Mouse (Mus musculus) cerebellum, adult 11-12 months (tissue): ENCODE measurements at regions not wholly inside any gene's neighbourhood (a gene's known extent, or its start where the extent isn't known, plus 50 kb on each side); places are given as distances from the start of the nearest gene placed in this dataset.
A peak's percentile ranks its signal among the peaks of the same experiment; 100 is the strongest.

Experiments
- DNase-seq: peaks from one replicate; pipeline ENCODE4 v3.0.0; 2022

DNA sequence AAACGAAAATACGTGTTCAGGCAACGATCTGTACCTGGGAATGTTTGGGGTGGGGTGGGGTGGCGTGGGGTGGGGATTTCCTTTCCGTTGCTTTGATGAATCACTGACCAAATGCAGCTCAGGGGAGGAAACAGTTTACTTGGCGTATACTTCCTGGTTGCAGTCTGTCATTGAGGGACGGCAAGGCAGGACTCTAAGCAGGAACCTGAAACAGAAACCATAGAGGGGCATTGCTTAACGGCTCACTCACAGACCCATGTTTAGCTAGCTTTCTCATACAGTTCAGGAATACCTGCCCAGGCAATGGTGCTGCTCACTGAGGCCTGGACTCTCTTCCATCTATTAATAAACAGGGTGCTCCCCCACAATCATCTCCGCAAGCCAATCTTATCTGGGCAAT, 55.1 kb upstream of the Smox start:
- DNase-seq: no peak

GRCm38 (mm10) chr2:131430474-131430873, 60.8 kb upstream of the Smox start:
- no peak for DNase-seq

DNA sequence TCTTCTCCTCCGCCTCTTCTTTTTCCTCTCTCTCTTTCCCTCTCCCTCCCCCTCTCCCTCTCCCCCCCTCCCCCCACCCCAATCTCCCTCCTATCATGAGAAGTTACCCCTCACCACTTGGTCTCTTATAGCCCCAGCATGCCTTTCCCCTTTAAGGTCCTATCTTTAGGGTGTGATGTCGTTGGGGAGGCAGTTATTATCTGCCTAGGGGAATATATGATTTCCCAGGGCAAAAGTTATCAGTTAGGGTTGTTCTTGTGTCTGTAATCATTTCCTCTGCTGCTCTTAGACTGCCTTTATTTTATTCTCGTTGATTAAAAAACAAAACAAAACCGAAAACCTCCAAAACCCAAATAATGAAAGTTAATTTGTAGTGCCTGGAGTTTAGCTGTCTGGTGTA, 63.2 kb upstream of the Smox start:
- no peak for DNase-seq

DNA sequence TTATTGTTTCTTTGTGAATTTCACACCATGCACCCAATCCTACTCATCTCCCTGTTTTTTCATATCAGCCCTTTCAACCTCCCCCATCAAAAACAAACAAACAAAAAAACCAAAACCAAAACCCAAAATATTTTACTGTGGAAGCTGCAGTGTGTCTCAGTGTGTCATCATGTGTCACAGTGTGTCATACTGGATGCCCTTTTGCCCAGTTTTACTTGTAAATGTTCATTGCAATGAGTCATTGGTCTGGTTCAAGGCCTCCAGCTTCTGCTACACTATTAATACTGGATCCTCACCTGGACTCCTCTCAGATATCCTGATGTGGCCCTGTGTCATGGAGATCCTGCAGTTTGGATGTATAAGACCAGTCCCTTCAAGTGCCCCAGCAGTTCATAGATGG, 64.4 kb upstream of the Smox start:
- no peak for DNase-seq

DNA sequence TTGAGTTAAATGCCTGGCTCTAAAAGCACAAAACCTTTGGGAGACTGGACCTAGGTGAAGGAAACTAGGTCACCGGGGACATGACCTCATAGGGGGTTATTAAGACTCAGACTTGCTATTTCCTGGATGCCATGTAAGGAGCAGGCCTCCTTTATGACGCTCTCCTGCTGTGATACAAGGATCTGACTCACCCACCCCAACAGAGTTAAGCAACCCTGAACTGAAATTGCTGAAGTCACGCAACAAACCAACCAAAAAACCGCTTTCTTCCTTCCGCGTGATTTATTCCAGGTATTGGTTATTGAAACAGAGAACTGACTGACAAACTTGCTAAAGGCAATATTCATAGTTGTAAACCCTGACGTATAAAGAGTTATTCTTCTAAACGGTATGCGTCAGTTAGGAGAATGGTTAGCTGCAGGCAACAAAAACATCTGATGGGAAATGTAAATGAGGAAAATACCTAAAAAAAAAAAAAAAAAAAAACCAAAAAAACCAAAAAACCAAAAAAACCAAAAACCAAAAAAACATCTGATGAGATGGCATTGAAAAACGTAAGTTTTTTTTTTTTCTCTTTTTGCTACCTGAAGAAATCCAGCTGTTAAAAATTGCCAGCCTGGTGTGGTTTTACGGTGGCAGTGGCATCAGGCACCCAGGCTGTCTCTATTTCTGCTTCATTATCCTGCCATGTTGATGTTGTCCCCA, 67.5 kb upstream of the Smox start:
- DNase-seq: no peak

- DNase-seq: peak; percentile 35
Measured at GRCm38 (mm10) chr2:131422907-131423445, 68.3 kb upstream of the Smox start.

GRCm38 (mm10) chr2:131418130-131418529, 65.4 kb upstream of the Rnf24 start:
- DNase-seq: no peak

- DNase-seq: no peak
Measured at GRCm38 (mm10) chr2:131417472-131417871, 64.8 kb upstream of the Rnf24 start.

DNA sequence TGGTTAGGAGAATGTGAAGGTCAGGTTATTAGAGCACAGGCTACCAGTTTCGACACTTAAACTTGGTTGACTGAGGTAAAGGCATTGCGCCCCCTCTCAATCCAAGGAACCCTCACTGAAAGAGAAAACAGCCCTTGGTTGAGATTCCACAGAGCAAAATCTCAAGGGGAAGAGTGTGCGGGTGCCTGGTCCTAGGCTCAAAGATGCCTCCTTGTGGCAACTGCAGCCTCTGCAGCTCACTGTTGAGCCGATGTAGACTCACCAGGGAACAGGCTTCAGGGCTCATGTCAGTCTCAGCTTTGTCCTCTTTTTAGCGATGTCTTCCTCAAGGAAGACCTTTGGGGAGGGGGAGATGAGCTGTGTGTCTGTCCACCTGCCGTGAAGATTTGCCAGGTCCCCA, 63.8 kb upstream of the Rnf24 start:
- DNase-seq: peak; percentile 20

- no peak for DNase-seq
Measured at GRCm38 (mm10) chr2:131410906-131411520, 58.3 kb upstream of the Rnf24 start.

GRCm38 (mm10) chr2:131407337-131407736, 54.6 kb upstream of the Rnf24 start:
- DNase-seq: no peak

GRCm38 (mm10) chr2:131404218-131404555, 51.5 kb upstream of the Rnf24 start:
- DNase-seq: no peak

- DNase-seq: no peak
Measured at GRCm38 (mm10) chr2:131403543-131404217, 51.0 kb upstream of the Rnf24 start.
